Mouse (Mus musculus) lung, postnatal 4 days (tissue): ENCODE measurements around the gene Phf13.
A peak's percentile ranks its signal among the peaks of the same experiment; 100 is the strongest.

ENCODE experiments used
- DNase-seq, 2 experiments: peaks; one replicate each; pipeline ENCODE4 v3.0.0; 2021

Phf13 gene

GRCm38 (mm10) chr4:152012109-152012508 lies 16.1 kb upstream of the Phf13 start:
- DNase-seq: no peak

GRCm38 (mm10) chr4:152011171-152011760 lies 15.2 kb upstream of the Phf13 start:
- no peak for DNase-seq

- no peak for DNase-seq
Measured at GRCm38 (mm10) chr4:152010707-152011134, 14.7 kb upstream of the Phf13 start.

GRCm38 (mm10) chr4:152010091-152010706 lies 14.1 kb upstream of the Phf13 start:
- peak; percentile 51 to 68 for DNase-seq

- DNase-seq: peak in 1 of 2 experiments; percentile 24
Measured at GRCm38 (mm10) chr4:152009076-152010051, 13.3 kb upstream of the Phf13 start.

- peak; percentile 96 to 98 for DNase-seq
Measured at GRCm38 (mm10) chr4:152008622-152009075, 12.6 kb upstream of the Phf13 start, which contains the start of gene Klhl21. Klhl21 (plus strand) TSS chr4:152008803.

- DNase-seq: peak in 1 of 2 experiments; percentile 36
Measured at GRCm38 (mm10) chr4:152008148-152008500, 12.1 kb upstream of the Phf13 start.

GRCm38 (mm10) chr4:152007481-152008147 lies 11.6 kb upstream of the Phf13 start:
- peak; percentile 66 to 79 for DNase-seq

- DNase-seq: no peak
Measured at GRCm38 (mm10) chr4:152006812-152007211, 10.8 kb upstream of the Phf13 start.

GRCm38 (mm10) chr4:152006137-152006536 lies 10.1 kb upstream of the Phf13 start:
- no peak for DNase-seq

GRCm38 (mm10) chr4:152002063-152002462 lies 6.0 kb upstream of the Phf13 start:
- no peak for DNase-seq

GRCm38 (mm10) chr4:152001335-152001734 lies 5.3 kb upstream of the Phf13 start:
- DNase-seq: no peak

GRCm38 (mm10) chr4:152000906-152001305 lies 4.8 kb upstream of the Phf13 start:
- peak; percentile 70 to 81 for DNase-seq

- no peak for DNase-seq
Measured at GRCm38 (mm10) chr4:151999481-151999880, 3.4 kb upstream of the Phf13 start.

- no peak for DNase-seq
Measured at GRCm38 (mm10) chr4:151997701-151998100, 1.6 kb upstream of the Phf13 start.

GRCm38 (mm10) chr4:151996951-151997222 lies 829 bp upstream of the Phf13 start:
- no peak for DNase-seq

GRCm38 (mm10) chr4:151995371-151996172 lies 486 bp downstream of the Phf13 start:
- DNase-seq: peak in 1 of 2 experiments; percentile 65

GRCm38 (mm10) chr4:151994228-151995171 lies 1.6 kb downstream of the Phf13 start:
- peak; percentile 56 to 60 for DNase-seq

GRCm38 (mm10) chr4:151993035-151993434 lies 3.0 kb downstream of the Phf13 start:
- DNase-seq: no peak

- DNase-seq: no peak
Measured at GRCm38 (mm10) chr4:151992091-151992490, 4.0 kb downstream of the Phf13 start.

GRCm38 (mm10) chr4:151989110-151989488 lies 7.0 kb downstream of the Phf13 start:
- DNase-seq: no peak
